Mouse (Mus musculus): ENCODE measurements at regions not wholly inside any gene's neighbourhood (a gene's known extent, or its start where the extent isn't known, plus 50 kb on each side); places are given as distances from the start of the nearest gene placed in this dataset.

- Histone ChIP-seq H3K27me3 (ENCODE audit: control insufficient read depth, insufficient read depth, low read length) (no peaks in the 10 kb centered on the region), H3K9ac (ENCODE audit: low read depth, low read length, severe bottlenecking) (no peak overlapping the region), H3K9me3 (ENCODE audit: control insufficient read depth, low read length) (no peaks in the 10 kb centered on the region), H3K36me3 (ENCODE audit: control insufficient read depth, insufficient read depth, low read length) (no peaks in the 10 kb centered on the region), H3K4me1 (ENCODE audit: control insufficient read depth, insufficient read depth, low read length) (no peaks in the 10 kb centered on the region), H3K4me2 (replicated peaks; ENCODE audit: low read depth, low read length, severe bottlenecking) (no peak overlapping the region), H3K27ac (replicated peaks; ENCODE audit: low read depth, low read length) (no peak overlapping the region), H3K4me3 (replicated peaks; ENCODE audit: low read length) (no peak overlapping the region)
- ATAC-seq (ENCODE audit: low FRiP score, low read depth) (no peak), DNase-seq (ENCODE audit: low spot score) (no peak)
- 87% methylated on average over 2 of the region's 2 CpGs for WGBS
- no peak for TF ChIP-seq POLR2A (IDR thresholded peaks at IDR 0.05; ENCODE audit: borderline replicate concordance, extremely low read depth, insufficient read depth, insufficient read length)
These were observed 236.2 kb downstream of the 1500009L16Rik start for GRCm38 (mm10) chr10:83958826-83959225.

GRCm38 (mm10) chr10:83963232-83963760, 240.6 kb downstream of the 1500009L16Rik start:
- no peaks in the 10 kb centered on the region for H3K9me3 ChIP-seq (ENCODE audit: control insufficient read depth, low read length)
- DNase-seq (ENCODE audit: low spot score) = no peak
- WGBS = 77% methylated on average over 12 of the region's 12 CpGs
- H3K36me3 ChIP-seq (ENCODE audit: control insufficient read depth, insufficient read depth, low read length) = no peaks in the 10 kb centered on the region
- peaks cover 5% of the 10 kb centered on the region; the same call in 1 of the 2 replicates for H3K4me1 ChIP-seq (ENCODE audit: control insufficient read depth, insufficient read depth, low read length)
- no peak overlapping the region for H3K4me3 ChIP-seq (replicated peaks; ENCODE audit: low read length)
- H3K27ac ChIP-seq (replicated peaks; ENCODE audit: low read depth, low read length) = no peak overlapping the region
- no peak overlapping the region for H3K4me2 ChIP-seq (replicated peaks; ENCODE audit: low read depth, low read length, severe bottlenecking)
- ATAC-seq (ENCODE audit: low FRiP score, low read depth) = no peak
- H3K27me3 ChIP-seq (ENCODE audit: control insufficient read depth, insufficient read depth, low read length) = no peaks in the 10 kb centered on the region
- H3K9ac ChIP-seq (ENCODE audit: low read depth, low read length, severe bottlenecking) = no peak overlapping the region
- TF ChIP-seq POLR2A (IDR thresholded peaks at IDR 0.05; ENCODE audit: borderline replicate concordance, extremely low read depth, insufficient read depth, insufficient read length) = no peak

- ATAC-seq (ENCODE audit: low FRiP score, low read depth) = no peak
- DNase-seq (ENCODE audit: low spot score) = no peak
- no peak for TF ChIP-seq POLR2A (IDR thresholded peaks at IDR 0.05; ENCODE audit: borderline replicate concordance, extremely low read depth, insufficient read depth, insufficient read length)
These were observed 241.3 kb downstream of the 1500009L16Rik start for GRCm38 (mm10) chr10:83963779-83964643.

GRCm38 (mm10) chr10:83964838-83965237, 242.2 kb downstream of the 1500009L16Rik start:
- no peaks in the 10 kb centered on the region for H3K9me3 ChIP-seq (ENCODE audit: control insufficient read depth, low read length)
- H3K4me2 ChIP-seq (replicated peaks; ENCODE audit: low read depth, low read length, severe bottlenecking) = no peak overlapping the region
- peaks cover 9% of the 10 kb centered on the region for H3K4me1 ChIP-seq (ENCODE audit: control insufficient read depth, insufficient read depth, low read length)
- DNase-seq (ENCODE audit: low spot score) = no peak
- H3K9ac ChIP-seq (ENCODE audit: low read depth, low read length, severe bottlenecking) = no peak overlapping the region
- no peak overlapping the region for H3K27ac ChIP-seq (replicated peaks; ENCODE audit: low read depth, low read length)
- no peak overlapping the region for H3K4me3 ChIP-seq (replicated peaks; ENCODE audit: low read length)
- no peaks in the 10 kb centered on the region for H3K27me3 ChIP-seq (ENCODE audit: control insufficient read depth, insufficient read depth, low read length)
- H3K36me3 ChIP-seq (ENCODE audit: control insufficient read depth, insufficient read depth, low read length) = no peaks in the 10 kb centered on the region
- no peak for TF ChIP-seq POLR2A (IDR thresholded peaks at IDR 0.05; ENCODE audit: borderline replicate concordance, extremely low read depth, insufficient read depth, insufficient read length)
- 65% methylated on average over 5 of the region's 5 CpGs for WGBS
- no peak for ATAC-seq (ENCODE audit: low FRiP score, low read depth)

More at GRCm38 (mm10) chr10:83963779-83964643, 241.3 kb downstream of the 1500009L16Rik start:
- Histone ChIP-seq H3K4me1 (ENCODE audit: control insufficient read depth, insufficient read depth, low read length) (peaks cover 6% of the 10 kb centered on the region), H3K9ac (ENCODE audit: low read depth, low read length, severe bottlenecking) (no peak overlapping the region), H3K4me3 (replicated peaks; ENCODE audit: low read length) (no peak overlapping the region), H3K9me3 (ENCODE audit: control insufficient read depth, low read length) (no peaks in the 10 kb centered on the region), H3K36me3 (ENCODE audit: control insufficient read depth, insufficient read depth, low read length) (no peaks in the 10 kb centered on the region), H3K27me3 (ENCODE audit: control insufficient read depth, insufficient read depth, low read length) (no peaks in the 10 kb centered on the region), H3K4me2 (replicated peaks; ENCODE audit: low read depth, low read length, severe bottlenecking) (no peak overlapping the region), H3K27ac (replicated peaks; ENCODE audit: low read depth, low read length) (no peak overlapping the region)
- WGBS = 28% methylated on average over 12 of the region's 12 CpGs

- Histone ChIP-seq H3K9ac (ENCODE audit: low read depth, low read length, severe bottlenecking) (no peak overlapping the region), H3K4me1 (ENCODE audit: control insufficient read depth, insufficient read depth, low read length) (peaks cover 10% of the 10 kb centered on the region), H3K27ac (replicated peaks; ENCODE audit: low read depth, low read length) (no peak overlapping the region), H3K4me3 (replicated peaks; ENCODE audit: low read length) (no peak overlapping the region), H3K36me3 (ENCODE audit: control insufficient read depth, insufficient read depth, low read length) (no peaks in the 10 kb centered on the region), H3K9me3 (ENCODE audit: control insufficient read depth, low read length) (no peaks in the 10 kb centered on the region), H3K4me2 (replicated peaks; ENCODE audit: low read depth, low read length, severe bottlenecking) (no peak overlapping the region), H3K27me3 (ENCODE audit: control insufficient read depth, insufficient read depth, low read length) (no peaks in the 10 kb centered on the region)
- DNase-seq (ENCODE audit: low spot score) (no peak), ATAC-seq (ENCODE audit: low FRiP score, low read depth) (no peak)
- TF ChIP-seq POLR2A (IDR thresholded peaks at IDR 0.05; ENCODE audit: borderline replicate concordance, extremely low read depth, insufficient read depth, insufficient read length) = no peak
- WGBS = 61% methylated on average over 3 of the region's 3 CpGs
These were observed 247.8 kb downstream of the 1500009L16Rik start for GRCm38 (mm10) chr10:83970501-83970900.

All from limb, embryonic 14.5 days (tissue).